Mouse (Mus musculus) midbrain, embryonic 14.5 days (tissue): ENCODE results near the gene Pomgnt2. TPM values are rescaled to one million over a fixed set of nuclear protein-coding genes. Genes with fewer than 3 reads are reported as not detected.
A peak's percentile ranks its signal among the peaks of the same experiment; 100 is the strongest.

Source experiments
- ATAC-seq: fragments of 200-750 bp; cut with Nextera tagmentation; 2 replicates; pipeline ENCODE4 v1.8.0; 2017; ENCODE audit warnings: moderate number of reproducible peaks, moderate library complexity; ENCODE audit not compliant: low FRiP score, low TSS enrichment
- DNase-seq: peaks from one replicate; pipeline ENCODE4 v3.0.0-alpha.2; 2015
- H3K27ac ChIP-seq: fragments of 300-500 bp; sonication (generic); replicated peaks from 2 replicates; pipeline ENCODE4 v1.5.1; 2014; ENCODE audit warnings: mild to moderate bottlenecking, low read depth, low read length, moderate library complexity
- H3K27me3 ChIP-seq: fragments of 300-500 bp; sonication (generic); 2 replicates; pipeline ENCODE4 v1.6.1; 2014; ENCODE audit warnings: low read length, control low read depth, mixed read lengths; ENCODE audit not compliant: control insufficient read depth, insufficient read depth
- H3K36me3 ChIP-seq: fragments of 300-500 bp; sonication (generic); 2 replicates; pipeline ENCODE4 v1.6.1; 2014; ENCODE audit warnings: low read length, control low read depth; ENCODE audit not compliant: control insufficient read depth, insufficient read depth
- H3K4me1 ChIP-seq: fragments of 300-500 bp; sonication (generic); 2 replicates; pipeline ENCODE4 v1.6.1; 2014; ENCODE audit warnings: mild to moderate bottlenecking, antibody characterized with exemption, low read length, control low read depth; ENCODE audit not compliant: control insufficient read depth, insufficient read depth
- H3K4me2 ChIP-seq: fragments of 300-500 bp; sonication (generic); 2 replicates; pipeline ENCODE4 v1.6.1; 2014; ENCODE audit warnings: mild to moderate bottlenecking, low read length, moderate library complexity
- H3K4me3 ChIP-seq: fragments of 300-500 bp; sonication (generic); replicated peaks from 2 replicates; pipeline ENCODE4 v1.5.1; 2014; ENCODE audit warnings: low read depth, low read length
- H3K9ac ChIP-seq: fragments of 300-500 bp; sonication (generic); replicated peaks from 2 replicates; pipeline ENCODE4 v1.6.1; 2014; ENCODE audit warnings: mild to moderate bottlenecking, low read length, moderate library complexity
- H3K9me3 ChIP-seq: fragments of 300-500 bp; sonication (generic); 2 replicates; pipeline ENCODE4 v1.6.1; 2016; ENCODE audit warnings: low read length, control low read depth, mixed read lengths; ENCODE audit not compliant: control insufficient read depth
- WGBS: fragments of 180-500 bp; shearing (Covaris S2); extraction: QIAGEN DNeasy Blood & Tissue Kit; methylation state at CpG from one replicate; pipeline ENCODE4 v1.1.7; 2014; 5-methylcytosine and 5-hydroxymethylcytosine counted together
- polyA plus RNA-seq: library from polyadenylated mRNA; unstranded; fragments of >200 nt; fragmentation: Nextera tagmentation; extraction: Ambion mirVana; gene quantifications from 2 replicates; pipeline ENCODE4 v1.2.1, GENCODE M21; 2014

Pomgnt2 gene
- polyA plus RNA-seq, 1 experiment from 2014 or later: 22.4 TPM

DNA sequence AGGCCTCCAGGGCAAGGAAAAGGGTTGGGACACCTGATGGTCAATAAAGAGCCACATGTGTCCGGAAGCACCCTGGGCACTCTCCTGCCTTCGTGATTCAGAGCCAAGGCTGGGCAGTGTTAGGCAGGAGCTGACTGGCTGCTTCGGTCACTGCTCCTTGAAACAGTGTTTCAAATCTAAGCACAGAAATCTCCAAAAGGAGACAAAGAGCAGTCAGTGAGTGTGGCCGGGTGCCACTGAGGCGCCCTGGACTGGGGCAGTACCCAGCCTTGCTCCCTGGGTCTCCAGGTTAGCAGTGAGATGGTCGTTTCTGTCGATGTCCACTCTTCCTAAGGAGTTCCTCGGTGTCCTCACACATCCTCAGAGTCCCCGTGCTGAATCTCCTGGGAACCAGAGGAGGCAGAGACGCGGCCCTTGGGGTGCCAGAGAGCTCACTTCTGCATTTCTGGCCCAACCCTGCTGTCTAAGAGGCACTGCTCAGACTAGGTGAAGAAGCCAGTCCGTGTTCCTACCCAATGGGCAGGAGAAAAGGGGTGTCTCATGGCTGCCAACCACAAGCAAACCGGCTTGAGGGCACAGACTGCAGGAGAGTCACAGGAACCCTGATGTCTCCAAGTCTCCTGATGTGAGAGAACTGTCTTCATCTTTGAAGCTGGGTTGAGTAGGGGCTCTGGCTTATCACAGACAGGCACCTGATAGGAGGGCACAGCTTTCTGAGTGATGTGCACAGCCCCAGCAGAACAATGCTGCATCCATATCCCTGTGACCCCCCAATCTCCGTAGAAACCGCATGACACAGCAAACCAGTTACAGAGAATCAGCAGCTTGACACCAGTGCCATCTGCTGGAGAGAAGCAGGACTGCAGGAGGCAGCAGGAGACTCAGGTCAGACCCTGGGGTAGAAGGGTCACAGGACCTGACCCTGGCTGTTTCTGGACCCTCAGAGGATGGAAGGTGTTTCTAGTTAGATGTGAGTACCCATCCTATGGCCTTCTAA is 12.1 kb downstream of the Pomgnt2 start:
- peaks cover 4% of the 10 kb centered on the region; the same call in 1 of the 2 replicates for H3K4me1 ChIP-seq
- H3K4me3 ChIP-seq: no peak overlapping the region
- no peak overlapping the region; the same call in 1 of the 2 replicates for H3K9ac ChIP-seq
- no peak overlapping the region for H3K27ac ChIP-seq
- DNase-seq (peak; percentile 85), ATAC-seq (peak; percentile 53)
- H3K27me3 ChIP-seq: no peaks in the 10 kb centered on the region
- no peaks in the 10 kb centered on the region for H3K9me3 ChIP-seq
- peaks cover 21% of the 10 kb centered on the region for H3K36me3 ChIP-seq
- 74% methylated on average over 15 of the region's 15 CpGs for WGBS
- H3K4me2 ChIP-seq: no peak overlapping the region

DNA sequence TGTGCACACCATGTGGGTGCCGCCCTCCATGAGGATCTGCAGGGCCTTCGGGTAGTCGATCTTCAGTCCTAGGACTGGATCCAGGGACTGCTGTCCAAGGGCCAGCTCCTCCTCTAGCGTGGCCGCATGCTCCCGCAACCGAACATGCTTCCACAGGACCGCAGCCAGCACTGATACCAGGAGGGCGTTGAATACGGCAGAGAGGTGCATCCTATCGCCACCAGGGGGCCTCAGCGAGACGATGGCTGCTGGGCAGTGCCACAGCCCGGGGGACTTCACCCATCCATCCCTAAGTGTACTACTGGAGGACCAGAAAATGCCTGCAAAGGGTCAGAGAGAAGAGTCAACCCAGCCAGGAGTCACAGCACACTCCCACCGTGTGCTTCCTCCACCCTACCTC is 13.4 kb downstream of the Pomgnt2 start:
- H3K9ac ChIP-seq: no peak overlapping the region
- peaks cover 4% of the 10 kb centered on the region; the same call in 1 of the 2 replicates for H3K4me1 ChIP-seq
- WGBS: 53% methylated on average over 15 of the region's 15 CpGs
- H3K9me3 ChIP-seq: no peaks in the 10 kb centered on the region
- H3K36me3 ChIP-seq: peaks cover 21% of the 10 kb centered on the region
- ATAC-seq (no peak), DNase-seq (peak; percentile 77)
- H3K4me2 ChIP-seq: no peak overlapping the region
- no peak overlapping the region for H3K27ac ChIP-seq
- no peaks in the 10 kb centered on the region for H3K27me3 ChIP-seq
- H3K4me3 ChIP-seq: no peak overlapping the region

DNA sequence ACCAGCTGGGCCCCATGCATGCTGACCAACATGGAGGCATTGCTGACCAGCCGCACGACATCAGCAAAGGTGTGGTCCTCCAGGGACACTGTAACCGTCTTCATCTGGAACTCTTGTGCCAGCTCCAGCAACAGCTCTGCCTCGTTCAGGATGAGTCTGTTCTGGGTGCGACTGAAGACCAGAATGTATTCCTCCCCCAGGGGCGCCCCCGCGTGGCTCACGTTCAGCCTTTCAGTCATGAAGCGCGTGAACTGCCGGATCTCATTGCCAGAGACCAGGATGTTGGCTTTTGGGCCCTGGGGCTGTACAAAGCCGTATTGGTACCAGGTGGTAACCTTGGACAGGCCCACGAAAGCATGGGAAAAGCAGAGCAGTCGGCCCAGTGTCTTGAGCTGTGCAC is 14.2 kb downstream of the Pomgnt2 start:
- no peak overlapping the region for H3K4me3 ChIP-seq
- no peak overlapping the region for H3K4me2 ChIP-seq
- H3K9ac ChIP-seq: no peak overlapping the region
- no peaks in the 10 kb centered on the region for H3K27me3 ChIP-seq
- no peak for ATAC-seq
- H3K36me3 ChIP-seq: peaks cover 21% of the 10 kb centered on the region
- peaks cover 4% of the 10 kb centered on the region; the same call in 1 of the 2 replicates for H3K4me1 ChIP-seq
- no peak overlapping the region for H3K27ac ChIP-seq
- H3K9me3 ChIP-seq: no peaks in the 10 kb centered on the region
- WGBS: 89% methylated on average over 15 of the region's 15 CpGs
- no peak for DNase-seq

DNA sequence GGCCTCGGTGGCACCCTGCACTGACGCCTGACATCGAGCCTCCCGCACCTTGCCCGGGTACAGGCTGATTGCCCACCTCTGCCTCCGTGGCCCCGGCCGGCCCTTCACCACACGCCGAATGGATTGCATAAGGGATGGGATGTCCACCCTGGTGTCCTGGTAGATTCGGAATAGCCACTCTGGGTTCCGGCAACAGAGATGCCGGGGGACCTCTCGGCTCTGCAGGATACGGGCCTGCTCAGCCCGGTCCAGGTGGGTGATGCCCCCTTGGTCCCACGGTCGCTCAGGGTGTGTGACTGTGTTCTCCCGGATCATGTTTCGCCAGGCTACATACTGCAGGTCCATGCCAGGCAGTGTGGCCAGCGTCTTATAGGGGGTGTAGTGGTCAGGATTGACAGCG is 14.7 kb downstream of the Pomgnt2 start:
- no peak overlapping the region for H3K4me3 ChIP-seq
- 95% methylated on average over 22 of the region's 22 CpGs for WGBS
- no peak for ATAC-seq
- H3K27ac ChIP-seq: no peak overlapping the region
- peaks cover 21% of the 10 kb centered on the region for H3K36me3 ChIP-seq
- no peak for DNase-seq
- H3K9ac ChIP-seq: no peak overlapping the region
- H3K9me3 ChIP-seq: no peaks in the 10 kb centered on the region
- H3K4me2 ChIP-seq: no peak overlapping the region
- peaks cover 4% of the 10 kb centered on the region; the same call in 1 of the 2 replicates for H3K4me1 ChIP-seq
- H3K27me3 ChIP-seq: no peaks in the 10 kb centered on the region

DNA sequence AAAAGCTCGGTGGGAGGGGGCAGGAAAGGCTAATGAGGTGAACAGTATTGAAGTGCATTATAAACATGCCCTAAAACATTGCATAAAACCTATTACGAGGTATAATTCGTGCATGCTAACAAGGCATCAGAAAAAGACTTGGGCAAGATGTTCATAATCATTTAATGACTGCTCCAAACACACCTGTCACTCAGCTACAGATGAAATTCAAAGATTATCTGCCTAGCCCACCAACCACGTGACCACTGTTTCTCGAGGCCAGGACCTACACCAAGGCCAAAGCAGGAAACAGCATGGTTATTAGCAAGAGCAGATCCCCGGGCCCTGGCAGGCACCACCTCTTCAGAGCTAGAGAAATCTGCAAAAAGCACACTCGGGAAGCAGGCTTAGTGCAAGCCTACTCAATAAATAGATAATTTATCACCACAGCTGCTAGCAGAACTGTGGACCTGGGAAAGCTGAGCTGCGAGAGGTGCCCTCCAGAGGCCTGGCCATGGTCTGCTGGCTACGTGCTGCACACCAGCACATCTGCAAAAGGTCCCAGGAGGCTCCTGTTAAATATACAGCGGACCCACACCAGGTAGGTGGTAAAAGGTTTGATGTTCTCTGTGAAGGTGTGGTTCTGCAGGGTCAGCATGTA is 15.3 kb downstream of the Pomgnt2 start:
- no peak overlapping the region for H3K4me2 ChIP-seq

DNA sequence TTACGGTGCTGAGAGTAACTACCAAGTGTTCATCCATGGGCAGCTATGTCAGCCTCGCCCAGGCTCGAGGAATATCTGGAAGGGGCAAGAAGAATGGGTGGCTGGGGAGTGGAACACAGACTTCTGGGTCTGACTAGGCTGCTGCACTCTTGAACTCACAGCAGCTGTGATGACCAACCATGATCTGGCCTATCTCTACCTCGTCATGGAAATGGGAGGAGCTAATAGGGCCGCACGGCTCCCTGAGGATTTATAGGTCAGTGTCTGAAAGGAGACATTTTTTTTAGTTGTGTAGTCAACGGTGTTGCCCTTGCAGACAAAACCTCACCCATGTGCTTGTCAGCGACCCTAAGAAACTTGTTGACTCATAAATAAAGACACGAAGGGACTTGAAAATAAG is 15.9 kb downstream of the Pomgnt2 start:
- Histone ChIP-seq H3K4me2 (no peak overlapping the region), H3K9me3 (no peaks in the 10 kb centered on the region), H3K36me3 (peaks cover 21% of the 10 kb centered on the region), H3K9ac (no peak overlapping the region), H3K4me1 (peaks cover 4% of the 10 kb centered on the region; the same call in 1 of the 2 replicates), H3K27me3 (no peaks in the 10 kb centered on the region), H3K4me3 (no peak overlapping the region), H3K27ac (no peak overlapping the region)
- no peak for DNase-seq
- 90% methylated on average over 9 of the region's 9 CpGs for WGBS
- no peak for ATAC-seq

More for the DNA sequence above, 15.3 kb downstream of the Pomgnt2 start:
- no peak overlapping the region for H3K4me3 ChIP-seq
- ATAC-seq: no peak
- no peaks in the 10 kb centered on the region for H3K27me3 ChIP-seq
- no peak overlapping the region for H3K9ac ChIP-seq
- WGBS: 86% methylated on average over 10 of the region's 10 CpGs
- H3K4me1 ChIP-seq: peaks cover 4% of the 10 kb centered on the region; the same call in 1 of the 2 replicates
- no peak for DNase-seq
- H3K36me3 ChIP-seq: peaks cover 21% of the 10 kb centered on the region
- H3K27ac ChIP-seq: no peak overlapping the region
- H3K9me3 ChIP-seq: no peaks in the 10 kb centered on the region

DNA sequence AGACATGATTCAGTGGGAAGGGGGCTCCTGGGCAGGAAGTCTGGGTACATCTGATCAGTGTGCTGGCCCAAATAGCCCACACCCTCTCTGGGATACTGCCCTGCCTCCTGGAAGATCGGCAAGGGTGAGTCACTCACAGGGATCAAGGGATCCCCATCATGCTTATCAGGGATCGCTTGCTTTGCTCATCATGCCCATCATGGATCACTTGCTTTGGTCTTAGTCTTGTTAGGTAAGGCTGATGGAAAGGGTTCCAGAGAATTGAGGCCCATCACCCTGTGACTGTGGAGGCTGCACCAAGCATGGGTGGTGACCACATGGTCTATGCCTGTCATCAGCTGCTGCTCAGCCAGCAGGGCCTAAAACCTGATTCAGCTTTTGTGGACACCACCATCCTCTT is 21.6 kb downstream of the Pomgnt2 start:
- no peak for ATAC-seq
- no peak overlapping the region for H3K4me3 ChIP-seq
- H3K36me3 ChIP-seq: no peaks in the 10 kb centered on the region
- no peak for DNase-seq
- H3K4me2 ChIP-seq: no peak overlapping the region
- no peaks in the 10 kb centered on the region for H3K9me3 ChIP-seq
- no peak overlapping the region for H3K27ac ChIP-seq
- 81% methylated on average over 2 of the region's 2 CpGs for WGBS
- no peaks in the 10 kb centered on the region for H3K27me3 ChIP-seq
- H3K4me1 ChIP-seq: no peaks in the 10 kb centered on the region
- no peak overlapping the region for H3K9ac ChIP-seq

DNA sequence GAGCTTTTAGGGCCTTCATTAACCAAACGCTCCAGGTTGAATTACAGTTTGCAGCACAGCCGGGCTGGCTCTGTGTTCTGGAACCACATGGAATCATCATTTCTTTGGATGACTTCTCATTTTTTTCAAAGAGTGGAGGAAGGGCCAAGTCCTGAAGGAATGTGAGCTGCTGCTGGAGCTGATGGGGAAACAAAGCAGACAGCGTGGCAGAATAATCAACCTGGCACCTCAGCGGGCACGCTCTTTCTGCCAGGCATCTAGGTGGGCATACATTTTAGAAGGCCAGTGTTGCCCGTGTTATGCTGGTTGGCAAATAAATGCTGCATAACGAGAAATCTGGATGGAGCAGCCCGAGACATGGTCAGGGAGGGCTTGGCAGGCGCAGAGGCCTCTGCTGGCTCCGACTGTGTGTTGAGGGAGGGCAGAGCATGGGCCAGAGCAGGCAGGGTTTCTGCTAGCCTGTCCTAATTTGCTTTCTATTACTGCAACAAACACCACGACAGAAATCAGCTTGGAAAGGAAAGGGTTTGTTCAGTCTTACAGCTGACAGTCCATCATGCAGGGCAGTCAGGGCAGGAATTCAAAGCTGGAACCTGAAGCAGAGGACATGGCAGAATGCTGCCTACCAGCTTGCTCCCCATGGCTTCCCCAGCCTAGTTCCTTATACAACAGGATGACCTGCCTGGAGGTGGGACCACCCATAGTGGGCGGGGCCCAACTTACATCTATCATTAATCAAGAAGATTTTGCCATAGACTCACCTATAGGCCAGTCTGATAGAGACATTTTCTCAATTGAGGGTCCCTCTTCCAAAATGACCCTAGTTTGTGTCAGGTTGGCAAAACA is 22.5 kb downstream of the Pomgnt2 start:
- 85% methylated on average over 12 of the region's 12 CpGs for WGBS
- H3K27ac ChIP-seq: no peak overlapping the region
- no peaks in the 10 kb centered on the region for H3K36me3 ChIP-seq
- no peaks in the 10 kb centered on the region for H3K9me3 ChIP-seq
- DNase-seq (no peak), ATAC-seq (no peak)
- no peak overlapping the region for H3K4me2 ChIP-seq
- H3K4me3 ChIP-seq: no peak overlapping the region
- H3K27me3 ChIP-seq: no peaks in the 10 kb centered on the region
- no peaks in the 10 kb centered on the region for H3K4me1 ChIP-seq
- H3K9ac ChIP-seq: no peak overlapping the region
